Mouse (Mus musculus) liver, embryonic 14.5 days (tissue): ENCODE measurements at regions not wholly inside any gene's neighbourhood (a gene's known extent, or its start where the extent isn't known, plus 50 kb on each side); places are given as distances from the start of the nearest gene placed in this dataset.

Source experiments
- CTCF ChIP-seq: IDR thresholded peaks from 2 replicates; pipeline ENCODE4 v1.5.1; 2016; ENCODE audit warnings: antibody characterized with exemption, low read depth, control low read depth
- EP300 ChIP-seq: IDR thresholded peaks from 2 replicates; pipeline ENCODE4 v1.6.1; 2016; ENCODE audit warnings: antibody characterized with exemption, low read depth

- no peak for TF ChIP-seq CTCF
- no peak for TF ChIP-seq EP300
Measured at GRCm38 (mm10) chr11:112885336-112885940, 103.4 kb downstream of the Sox9 start.
